Mouse (Mus musculus): Measurements from ENCODE around the gene Gata2.

DNA sequence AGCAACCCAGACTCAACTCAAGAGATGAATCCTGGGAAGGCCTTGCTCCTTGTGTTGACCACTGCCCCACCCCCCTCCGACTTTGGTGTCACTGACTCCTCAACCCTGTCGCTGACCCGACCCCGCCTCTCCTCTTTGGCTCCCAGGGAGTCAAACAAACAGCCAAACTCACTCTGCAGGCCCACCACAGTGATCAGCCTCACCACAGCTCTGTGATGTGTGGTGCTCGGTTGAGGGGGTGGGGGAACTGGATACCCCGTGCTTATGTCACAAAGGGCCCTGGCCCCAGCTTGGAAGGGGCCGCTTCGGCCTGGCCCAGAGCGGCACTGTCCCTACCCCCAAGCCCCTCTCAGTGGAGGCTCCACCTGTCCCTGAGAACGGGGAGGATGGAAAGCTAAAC, 28.3 kb downstream of the Gata2 start, which contains the start of gene Dnajb8:
- TF ChIP-seq POLR2A (IDR thresholded peaks at IDR 0.05; ENCODE audit: low read depth, low read length) (no peak), CTCF (IDR thresholded peaks at IDR 0.05; ENCODE audit: extremely low read depth, insufficient read length, insufficient replicate concordance, low read depth, low read length) (no peak)

Data from small intestine, adult 2 months (tissue).